Mouse (Mus musculus) hindbrain, embryonic 10.5 days (tissue): ENCODE measurements around the gene Ap4e1. TPM values are rescaled to one million over a fixed set of nuclear protein-coding genes. Genes with fewer than 3 reads are reported as not detected.
"Not testable (repeated sequence)": the region's sequence is repeated elsewhere in the genome, so short reads cannot be mapped to it uniquely, and the experiment has no call there.

ENCODE experiments used
- DNase-seq: peaks from one replicate; pipeline ENCODE4 v3.0.0-alpha.2; 2017; ENCODE audit warnings: low spot score
- H3K27ac ChIP-seq: fragments of 300-500 bp; sonication (generic); 2 replicates; pipeline ENCODE4 v1.5.1; 2016; ENCODE audit warnings: mild to moderate bottlenecking, moderate library complexity
- H3K27me3 ChIP-seq: fragments of 300-500 bp; sonication (generic); 2 replicates; pipeline ENCODE4 v1.6.1; 2016; ENCODE audit warnings: mild to moderate bottlenecking; ENCODE audit not compliant: poor library complexity, insufficient read depth, severe bottlenecking
- H3K36me3 ChIP-seq: fragments of 300-500 bp; sonication (generic); 2 replicates; pipeline ENCODE4 v1.6.1; 2016; ENCODE audit warnings: mild to moderate bottlenecking, moderate library complexity
- H3K4me1 ChIP-seq: fragments of 300-500 bp; sonication (generic); replicated peaks from 2 replicates; pipeline ENCODE4 v1.6.1; 2016; ENCODE audit warnings: mild to moderate bottlenecking
- H3K4me3 ChIP-seq: fragments of 300-500 bp; sonication (generic); 2 replicates; pipeline ENCODE4 v1.5.1; 2016; ENCODE audit warnings: mild to moderate bottlenecking, moderate library complexity
- H3K9me3 ChIP-seq: fragments of 300-500 bp; sonication (generic); 2 replicates; pipeline ENCODE4 v1.6.1; 2016; ENCODE audit warnings: mild to moderate bottlenecking, moderate library complexity
- WGBS: fragments of 180-500 bp; shearing (Covaris S2); methylation state at CpG from one replicate; pipeline ENCODE4 v1.1.7; 2016; 5-methylcytosine and 5-hydroxymethylcytosine counted together
- polyA plus RNA-seq: library from polyadenylated mRNA; unstranded; fragments of >200 nt; fragmentation: Nextera tagmentation; extraction: Ambion mirVana; gene quantifications from 2 replicates; pipeline ENCODE4 v1.2.1, GENCODE M21; 2016

Ap4e1 gene
- polyA plus RNA-seq, 1 experiment from 2014 or later: 13.1 TPM

DNA sequence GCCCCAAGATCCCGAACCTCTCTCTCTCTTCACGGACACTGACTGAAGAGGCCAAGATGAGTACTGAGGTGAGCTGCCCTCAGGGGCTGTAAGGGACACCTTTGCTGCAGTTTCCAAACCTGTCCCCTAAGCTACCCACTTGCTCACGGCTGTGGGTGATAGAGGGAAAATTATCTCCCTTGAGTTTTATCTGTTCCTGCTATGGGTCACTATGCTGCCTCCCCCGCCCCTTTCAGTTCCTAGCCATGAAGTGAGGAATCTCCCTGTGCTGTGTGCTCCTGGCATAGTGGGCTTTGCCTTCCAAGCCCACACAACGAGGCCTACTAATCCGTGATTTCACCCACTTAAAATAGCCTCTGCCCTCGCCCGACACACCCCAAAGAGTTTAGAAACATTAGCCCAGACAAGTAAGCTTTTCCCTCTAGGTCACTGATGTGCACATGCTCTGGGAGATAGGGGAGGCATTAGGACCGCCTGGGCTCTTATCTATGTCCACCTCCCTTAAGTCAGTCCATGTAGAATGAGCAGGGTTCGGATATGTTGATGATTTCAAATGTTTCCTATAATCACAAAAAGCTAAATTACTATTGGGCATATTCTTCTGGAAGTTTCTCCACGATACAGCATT, 72.2 kb downstream of the Ap4e1 start:
- Histone ChIP-seq H3K9me3 (no peaks in the 10 kb centered on the region), H3K27ac (no peak overlapping the region), H3K27me3 (no peaks in the 10 kb centered on the region), H3K4me3 (no peak overlapping the region), H3K4me1 (no peaks in the 10 kb centered on the region), H3K36me3 (0 out of 2 replicates have a peak, but pooled peaks cover 4% of the 10 kb centered on the region)
- WGBS: 92% methylated on average over 11 of the region's 11 CpGs
- no peak for DNase-seq

DNA sequence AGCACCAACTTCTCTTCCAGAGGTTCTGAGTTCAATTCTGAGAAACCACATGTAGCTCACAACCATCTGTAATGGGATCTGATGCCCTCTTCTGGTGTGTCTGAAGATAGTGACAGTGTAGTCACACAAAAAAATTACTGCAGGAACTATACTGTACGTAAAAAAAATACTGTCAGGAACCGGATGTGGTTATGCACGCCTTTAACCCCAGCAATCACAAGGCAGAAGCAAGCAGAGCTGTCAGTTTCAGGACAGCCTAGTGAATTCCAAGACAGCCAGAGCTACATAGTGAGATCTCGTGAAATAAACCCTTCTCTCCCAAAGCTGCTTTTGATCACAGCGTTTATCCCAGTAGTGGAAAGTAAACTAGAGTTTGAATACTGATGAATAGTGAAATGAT, 77.7 kb downstream of the Ap4e1 start:
- Histone ChIP-seq H3K27ac (no peak overlapping the region), H3K4me3 (no peak overlapping the region), H3K27me3 (no peaks in the 10 kb centered on the region), H3K36me3 (0 out of 2 replicates have a peak, but pooled peaks cover 3% of the 10 kb centered on the region), H3K4me1 (no peaks in the 10 kb centered on the region), H3K9me3 (no peaks in the 10 kb centered on the region)
- 94% methylated on average over 5 of the region's 5 CpGs for WGBS
- DNase-seq: no peak

- not testable (repeated sequence) for H3K4me3 ChIP-seq, H3K36me3 ChIP-seq, H3K9me3 ChIP-seq, H3K4me1 ChIP-seq, H3K27ac ChIP-seq, DNase-seq, H3K27me3 ChIP-seq
Observed at GRCm38 (mm10) chr2:127090151-127090550, 81.6 kb downstream of the Ap4e1 start.

GRCm38 (mm10) chr2:127092000-127092399, 83.5 kb downstream of the Ap4e1 start:
- Histone ChIP-seq H3K36me3 (0 out of 2 replicates have a peak, but pooled peaks cover 3% of the 10 kb centered on the region), H3K4me3 (no peak overlapping the region), H3K9me3 (no peaks in the 10 kb centered on the region), H3K27me3 (no peaks in the 10 kb centered on the region), H3K4me1 (no peaks in the 10 kb centered on the region), H3K27ac (no peak overlapping the region)
- 78% methylated on average over 8 of the region's 8 CpGs for WGBS
- no peak for DNase-seq

- 94% methylated on average over 4 of the region's 4 CpGs for WGBS
- Histone ChIP-seq H3K4me3 (no peak overlapping the region), H3K9me3 (no peaks in the 10 kb centered on the region), H3K36me3 (peaks cover 100% of the 10 kb centered on the region), H3K27me3 (no peaks in the 10 kb centered on the region), H3K27ac (no peak overlapping the region), H3K4me1 (no peaks in the 10 kb centered on the region)
- DNase-seq: no peak
Observed at GRCm38 (mm10) chr2:127108986-127109385, 100.5 kb downstream of the Ap4e1 start.

Other genes with a start within 250 kb of the Ap4e1 start
- 2.1 and 2.6 TPM in 2 replicates for gene Usp50, start 225.2 kb upstream of the Ap4e1 start, polyA plus RNA-seq
- gene Trpm7, start 132.5 kb upstream of the Ap4e1 start, polyA plus RNA-seq: 28.5 and 40.3 TPM in 2 replicates
- 29.3 and 30.9 TPM in 2 replicates for gene Sppl2a, start 75.5 kb upstream of the Ap4e1 start, polyA plus RNA-seq
- gene Blvra, start 61.9 kb downstream of the Ap4e1 start, polyA plus RNA-seq: 20.1 and 20.3 TPM in 2 replicates
- gene Ncaph, start 125.2 kb downstream of the Ap4e1 start, polyA plus RNA-seq: 83.7 and 110 TPM in 2 replicates
- gene Itpripl1, start 134.7 kb downstream of the Ap4e1 start, polyA plus RNA-seq: 12.6 and 14.1 TPM in 2 replicates
- gene 1810024B03Rik, start 199.6 kb downstream of the Ap4e1 start, polyA plus RNA-seq: 2.5 and 2.6 TPM in 2 replicates
- gene Snrnp200, start 199.7 kb downstream of the Ap4e1 start, polyA plus RNA-seq: 85.7 and 96.5 TPM in 2 replicates
- 53.2 and 55.4 TPM in 2 replicates for gene Ciao1, start 239.1 kb downstream of the Ap4e1 start, polyA plus RNA-seq
- 26.5 and 27.3 TPM in 2 replicates for gene Tmem127, start 239.2 kb downstream of the Ap4e1 start, polyA plus RNA-seq